ENCODE assay signal across 8 mouse cellular contexts in genomic region chr2:153142620-153143199, GRCm38 (mm10). TPM values are rescaled to one million over a fixed set of nuclear protein-coding genes. Genes with fewer than 3 reads are reported as not detected.
DNase-seq lines count a peak whose midpoint lies in the region; ATAC-seq lines count a peak whose summit lies in the region.

No protein-coding gene starts in this region.

- H3K4me1 ChIP-seq in forebrain, embryonic 11.5 days (replicated peaks; ENCODE audit: control insufficient read depth, insufficient read depth, low read length): no peaks in the 10 kb centered on the region
- H3K4me1 ChIP-seq in forebrain, embryonic 16.5 days (replicated peaks; ENCODE audit: control insufficient read depth, insufficient read depth, low read length): 0 out of 2 replicates have a peak, but pooled peaks cover 2% of the 10 kb centered on the region

- no peak overlapping the region for H3K9ac ChIP-seq in forebrain, embryonic 11.5 days (ENCODE audit: low read length)
- no peak overlapping the region for H3K9ac ChIP-seq in forebrain, embryonic 16.5 days (replicated peaks; ENCODE audit: low read depth, low read length)

- H3K4me2 ChIP-seq in forebrain, embryonic 11.5 days (ENCODE audit: low read depth, low read length, severe bottlenecking): no peak overlapping the region
- no peak overlapping the region for H3K4me2 ChIP-seq in forebrain, embryonic 16.5 days (ENCODE audit: low read length)

- DNase-seq in forebrain, embryonic 11.5 days (ENCODE audit: low spot score): peak; percentile 62
- DNase-seq in urinary bladder, postnatal 25 days (ENCODE audit: low spot score): peak; percentile 35
- no peak for DNase-seq in urinary bladder, postnatal 4 days (ENCODE audit: low spot score in 2 of 2)
- peak; percentile 79 for DNase-seq in embryo, embryonic 10 days (ENCODE audit: low spot score)
- peak; percentile 36 to 51 for DNase-seq in heart, postnatal 36 days
- peak; percentile 57 to 64 for DNase-seq in left cerebral cortex, postnatal 25 days (ENCODE audit: low spot score in 2 of 2)
- DNase-seq in retina, adult 2 months (ENCODE audit: low read depth, low spot score): peak; percentile 22

- no peak overlapping the region for H3K27ac ChIP-seq in forebrain, embryonic 11.5 days (ENCODE audit: low read depth, low read length)
- no peak overlapping the region for H3K27ac ChIP-seq in forebrain, embryonic 16.5 days (ENCODE audit: low read length)

- intact Hi-C loops in heart, postnatal 36 days (cut with DNase I): loop anchor here (1.0 to 2.0 kb wide), 2 partner anchors 62 to 94 kb away; no protein-coding TSS in a partner anchor
- intact Hi-C loops in left cerebral cortex, postnatal 25 days (cut with DNase I): loop anchor here (2.0 to 10.0 kb wide), 3 partner anchors 60 to 442 kb away; no protein-coding TSS in a partner anchor

- H3K36me3 ChIP-seq in forebrain, embryonic 11.5 days (ENCODE audit: control insufficient read depth, insufficient read depth, low read length): no peaks in the 10 kb centered on the region
- no peaks in the 10 kb centered on the region for H3K36me3 ChIP-seq in forebrain, embryonic 16.5 days (ENCODE audit: control insufficient read depth, insufficient read depth)

- ATAC-seq in forebrain, embryonic 11.5 days (replicated peaks; ENCODE audit: low FRiP score): no peak
- no peak for ATAC-seq in forebrain, embryonic 16.5 days

- no peaks in the 10 kb centered on the region for H3K9me3 ChIP-seq in forebrain, embryonic 11.5 days (ENCODE audit: control insufficient read depth, low read length)
- no peaks in the 10 kb centered on the region for H3K9me3 ChIP-seq in forebrain, embryonic 16.5 days (ENCODE audit: control insufficient read depth, low read length)

- H3K4me3 ChIP-seq in forebrain, embryonic 11.5 days (ENCODE audit: low read depth, low read length): no peak overlapping the region
- H3K4me3 ChIP-seq in forebrain, embryonic 16.5 days (replicated peaks; ENCODE audit: low read length): no peak overlapping the region

- H3K27me3 ChIP-seq in forebrain, embryonic 11.5 days (ENCODE audit: control insufficient read depth, insufficient read depth, low read length): no peaks in the 10 kb centered on the region
- H3K27me3 ChIP-seq in forebrain, embryonic 16.5 days (replicated peaks; ENCODE audit: control insufficient read depth, insufficient read depth, low read length): no peaks in the 10 kb centered on the region; the same call in 1 of the 2 replicates

- 32% methylated on average over 10 of the region's 10 CpGs for WGBS in forebrain, embryonic 11.5 days
- WGBS in forebrain, embryonic 16.5 days: 27% methylated on average over 10 of the region's 10 CpGs

RNA-seq across cellular contexts. Expression of gene Tm9sf4, which starts 18.4 kb away (rescaled TPM):
- 71.8 and 79.4 TPM in 2 replicates for polyA plus RNA-seq in forebrain, embryonic 11.5 days (2014; fragmentation: Nextera tagmentation; extraction: Ambion mirVana)
- 74.5 and 78.9 TPM in 2 replicates for polyA plus RNA-seq in forebrain, embryonic 16.5 days (2015; fragmentation: Nextera tagmentation; extraction: Ambion mirVana)
- total RNA-seq in heart, postnatal 36 days (2021): 10 to 100 TPM; 48.6 to 52.9 TPM
- total RNA-seq in left cerebral cortex, postnatal 25 days (2021): 100 to 1,000 TPM; 116 TPM

RNA-seq across cellular contexts. Expression of gene Hck, which starts 34.4 kb away (rescaled TPM):
- polyA plus RNA-seq in forebrain, embryonic 11.5 days (2014; fragmentation: Nextera tagmentation; extraction: Ambion mirVana): 1.8 TPM in 2 replicates
- 1.8 and 2.1 TPM in 2 replicates for polyA plus RNA-seq in forebrain, embryonic 16.5 days (2015; fragmentation: Nextera tagmentation; extraction: Ambion mirVana)
- total RNA-seq in heart, postnatal 36 days (2021): 1 to 10 TPM; 1.7 to 1.9 TPM
- 1 to 10 TPM; 2.1 to 2.5 TPM for total RNA-seq in left cerebral cortex, postnatal 25 days (2021)

Comparison
In these comparisons a context has a peak if more than half of its experiments do, and no peak if none do; other contexts are left out.
1. DNase-seq: peak in forebrain, embryonic 11.5 days (single experiment), urinary bladder, postnatal 25 days (single experiment), embryo, embryonic 10 days (single experiment), heart, postnatal 36 days (2 of 2), left cerebral cortex, postnatal 25 days (2 of 2) and retina, adult 2 months (single experiment); none in urinary bladder, postnatal 4 days (0 of 2).